Comparison of ENCODE assay signal across 11 mouse cellular contexts in genomic region chr17:63404968-63405367, GRCm38 (mm10).
DNase-seq lines count a peak whose midpoint lies in the region; ATAC-seq and TF ChIP-seq lines count a peak whose summit lies in the region.
"Had no signal": no experiment of that assay in that cellular context is flagged by ENCODE, and none has a peak within 500 bp of the region (broad histone marks: within the 10 kb centered on the region; RNA-seq: fewer than 3 reads in every experiment).

No protein-coding gene starts in this region.

- peak; percentile 47; the same call in 1 of the 2 replicates for ATAC-seq in forebrain, embryonic 14.5 days
- no peak for ATAC-seq in forebrain, embryonic 13.5 days
- ATAC-seq in lung, embryonic 16.5 days (ENCODE audit: low read depth), result peak; percentile 64
- ATAC-seq in stomach, postnatal 0 days (ENCODE audit: low FRiP score, low TSS enrichment), result no peak

- TF ChIP-seq EP300 in stomach, postnatal 0 days (optimal IDR thresholded peaks at IDR 0.05), result no peak

- no peaks in the 10 kb centered on the region for H3K36me3 ChIP-seq in forebrain, embryonic 14.5 days (ENCODE audit: control insufficient read depth, insufficient read depth, low read length)
- H3K36me3 ChIP-seq in forebrain, embryonic 13.5 days (ENCODE audit: poor library complexity, severe bottlenecking), result no peaks in the 10 kb centered on the region
- no peaks in the 10 kb centered on the region for H3K36me3 ChIP-seq in liver, adult 2 months (ENCODE audit: control insufficient read depth, insufficient read depth, low read length)
- H3K36me3 ChIP-seq in lung, embryonic 16.5 days (ENCODE audit: control insufficient read depth, insufficient read depth, low read length), result no peaks in the 10 kb centered on the region
- no peaks in the 10 kb centered on the region for H3K36me3 ChIP-seq in stomach, postnatal 0 days (ENCODE audit: control insufficient read depth, insufficient read depth, low read length)
- H3K36me3 ChIP-seq: hindbrain, embryonic 15.5 days; limb, embryonic 12.5 days had no signal

- no peak for TF ChIP-seq CTCF in liver, adult 2 months (IDR thresholded peaks at IDR 0.05; ENCODE audit: low read depth, low read length)
- TF ChIP-seq CTCF in stomach, postnatal 0 days (IDR thresholded peaks at IDR 0.05; ENCODE audit: low read depth), result no peak

- no peaks in the 10 kb centered on the region for H3K27me3 ChIP-seq in forebrain, embryonic 14.5 days (replicated peaks; ENCODE audit: control insufficient read depth, insufficient read depth, low read length)
- H3K27me3 ChIP-seq in forebrain, embryonic 13.5 days, result no peaks in the 10 kb centered on the region
- H3K27me3 ChIP-seq in liver, adult 2 months (ENCODE audit: control insufficient read depth, insufficient read depth, low read length), result no peaks in the 10 kb centered on the region
- no peaks in the 10 kb centered on the region for H3K27me3 ChIP-seq in lung, embryonic 16.5 days (ENCODE audit: control insufficient read depth, insufficient read depth, low read depth, low read length)
- no peaks in the 10 kb centered on the region for H3K27me3 ChIP-seq in stomach, postnatal 0 days (ENCODE audit: control insufficient read depth, insufficient read depth, low read length)
- H3K27me3 ChIP-seq: CH12.LX; hindbrain, embryonic 15.5 days; limb, embryonic 12.5 days had no signal

- H3K4me3 ChIP-seq in forebrain, embryonic 14.5 days (ENCODE audit: low read depth, low read length), result no peak overlapping the region
- no peak overlapping the region for H3K4me3 ChIP-seq in forebrain, embryonic 13.5 days
- no peak overlapping the region for H3K4me3 ChIP-seq in liver, adult 2 months (ENCODE audit: insufficient read depth, low read depth, low read length)
- no peak overlapping the region for H3K4me3 ChIP-seq in lung, embryonic 16.5 days (ENCODE audit: low read length)
- no peak overlapping the region for H3K4me3 ChIP-seq in stomach, postnatal 0 days (ENCODE audit: low read depth, low read length)
- H3K4me3 ChIP-seq: hindbrain, embryonic 15.5 days; limb, embryonic 12.5 days had no signal

- peaks cover 12% of the 10 kb centered on the region; the same call in 1 of the 2 replicates for H3K79me2 ChIP-seq in liver, adult 2 months (ENCODE audit: control insufficient read depth, insufficient read depth, low read length)

- peaks cover 12% of the 10 kb centered on the region for H3K4me1 ChIP-seq in forebrain, embryonic 14.5 days (ENCODE audit: control insufficient read depth, insufficient read depth, low read length)
- peaks cover 24% of the 10 kb centered on the region for H3K4me1 ChIP-seq in forebrain, embryonic 13.5 days
- peaks cover 23% of the 10 kb centered on the region for H3K4me1 ChIP-seq in liver, adult 2 months (ENCODE audit: control insufficient read depth, insufficient read depth, low read length)
- peaks cover 20% of the 10 kb centered on the region for H3K4me1 ChIP-seq in lung, embryonic 16.5 days (replicated peaks; ENCODE audit: control insufficient read depth, insufficient read depth, low read length)
- 0 out of 2 replicates have a peak, but pooled peaks cover 3% of the 10 kb centered on the region for H3K4me1 ChIP-seq in stomach, postnatal 0 days (replicated peaks; ENCODE audit: control insufficient read depth, insufficient read depth)

- no peak overlapping the region for H3K4me2 ChIP-seq in forebrain, embryonic 14.5 days (ENCODE audit: low read length)
- no peak overlapping the region for H3K4me2 ChIP-seq in forebrain, embryonic 13.5 days
- H3K4me2 ChIP-seq in lung, embryonic 16.5 days (ENCODE audit: low read depth, low read length), result no peak overlapping the region
- no peak overlapping the region for H3K4me2 ChIP-seq in stomach, postnatal 0 days (replicated peaks; ENCODE audit: low read depth)
- H3K4me2 ChIP-seq: hindbrain, embryonic 15.5 days; limb, embryonic 12.5 days had no signal

- TF ChIP-seq POLR2A in liver, adult 2 months (IDR thresholded peaks at IDR 0.05; ENCODE audit: extremely low read depth, insufficient read depth, low read length), result no peak

- peak; percentile 56 for DNase-seq in forebrain, embryonic 14.5 days (ENCODE audit: low spot score)
- DNase-seq in liver, adult 2 months (ENCODE audit: extremely low read depth, low read depth, low spot score), result peak; percentile 47
- DNase-seq in liver, result no peak
- peak; percentile 26 to 30 for DNase-seq in cerebellum, postnatal 14 days
- DNase-seq in yolk sac, embryonic 10.5 days (ENCODE audit: low spot score), result no peak
- DNase-seq in stomach, postnatal 0 days (ENCODE audit: low spot score), result no peak

- no peak overlapping the region for H3K9ac ChIP-seq in forebrain, embryonic 14.5 days (ENCODE audit: low read length)
- H3K9ac ChIP-seq in forebrain, embryonic 13.5 days, result no peak overlapping the region
- no peak overlapping the region for H3K9ac ChIP-seq in liver, adult 2 months (ENCODE audit: low read depth, low read length)
- H3K9ac ChIP-seq in lung, embryonic 16.5 days (ENCODE audit: low read length), result no peak overlapping the region
- no peak overlapping the region for H3K9ac ChIP-seq in stomach, postnatal 0 days (ENCODE audit: low read length)
- H3K9ac ChIP-seq: hindbrain, embryonic 15.5 days; limb, embryonic 12.5 days had no signal

- H3K27ac ChIP-seq in forebrain, embryonic 14.5 days (ENCODE audit: low read depth, low read length), result no peak overlapping the region
- no peak overlapping the region for H3K27ac ChIP-seq in forebrain, embryonic 13.5 days
- H3K27ac ChIP-seq in liver, adult 2 months (replicated peaks; ENCODE audit: insufficient read depth, low read depth, low read length), result no peak overlapping the region
- no peak overlapping the region for H3K27ac ChIP-seq in lung, embryonic 16.5 days (ENCODE audit: low read length)
- H3K27ac ChIP-seq in stomach, postnatal 0 days (replicated peaks), result no peak overlapping the region
- H3K27ac ChIP-seq: hindbrain, embryonic 15.5 days; limb, embryonic 12.5 days had no signal

- 46% methylated on average over 2 of the region's 2 CpGs for WGBS in forebrain, embryonic 14.5 days
- WGBS in forebrain, embryonic 13.5 days, result 47% methylated on average over 2 of the region's 2 CpGs
- WGBS in liver, adult 2 months, result 20% methylated on average over 2 of the region's 2 CpGs
- WGBS in lung, embryonic 16.5 days, result 34% methylated on average over 2 of the region's 2 CpGs
- 38% methylated on average over 2 of the region's 2 CpGs for WGBS in stomach, postnatal 0 days

- H3K9me3 ChIP-seq in forebrain, embryonic 14.5 days (replicated peaks; ENCODE audit: control insufficient read depth, low read length), result no peaks in the 10 kb centered on the region
- H3K9me3 ChIP-seq in forebrain, embryonic 13.5 days (replicated peaks), result no peaks in the 10 kb centered on the region
- H3K9me3 ChIP-seq in lung, embryonic 16.5 days (ENCODE audit: control insufficient read depth, low read length), result no peaks in the 10 kb centered on the region
- no peaks in the 10 kb centered on the region for H3K9me3 ChIP-seq in stomach, postnatal 0 days (ENCODE audit: control insufficient read depth, low read length)
- H3K9me3 ChIP-seq: hindbrain, embryonic 15.5 days; limb, embryonic 12.5 days had no signal

Comparison
In these comparisons a context has a peak if more than half of its experiments do, and no peak if none do; other contexts are left out.
1. ATAC-seq: peak in forebrain, embryonic 14.5 days (single experiment) and lung, embryonic 16.5 days (single experiment); none in forebrain, embryonic 13.5 days (single experiment) and stomach, postnatal 0 days (single experiment).
2. DNase-seq: peak in forebrain, embryonic 14.5 days (single experiment), liver, adult 2 months (single experiment) and cerebellum, postnatal 14 days (2 of 2); none in liver (single experiment), yolk sac, embryonic 10.5 days (single experiment) and stomach, postnatal 0 days (single experiment).